ENCODE assay signal across 8 mouse cellular contexts in the genomic region with DNA sequence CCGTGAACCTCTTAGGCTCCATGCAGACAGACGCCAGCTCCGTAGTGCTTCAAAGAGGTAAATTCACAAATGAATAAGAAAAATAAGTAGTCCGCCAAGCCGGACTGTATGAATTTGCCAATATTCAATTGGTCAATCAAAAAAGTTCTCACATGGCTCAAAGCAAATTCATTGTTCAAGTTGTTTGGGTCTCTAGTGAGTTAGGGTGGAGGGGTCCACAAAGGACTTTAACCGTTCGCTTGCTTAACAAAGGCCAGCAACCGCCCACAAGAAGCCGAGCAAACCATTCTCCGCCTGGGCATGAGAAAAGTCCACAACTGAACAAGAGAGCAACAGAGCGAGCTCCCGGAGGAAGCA. TPM values are rescaled to one million over a fixed set of nuclear protein-coding genes. Genes with fewer than 3 reads are reported as not detected.
A peak's percentile ranks its signal among the peaks of the same experiment; 100 is the strongest.
DNase-seq lines count a peak whose midpoint lies in the region; ATAC-seq and TF ChIP-seq lines count a peak whose summit lies in the region.

No protein-coding gene starts in this region.

- 4% methylated on average over 12 of the region's 12 CpGs for WGBS in kidney, embryonic 15.5 days
- 2% methylated on average over 12 of the region's 12 CpGs for whole genome bisulfite sequencing in embryonic facial prominence, embryonic 13.5 days
- WGBS in hindbrain, postnatal 0 days = 1% methylated on average over 12 of the region's 12 CpGs
- WGBS in midbrain, postnatal 0 days = 1% methylated on average over 12 of the region's 12 CpGs

- H3K4me3 ChIP-seq in kidney, embryonic 15.5 days (replicated peaks) = peak overlapping the region; percentile 62
- peak overlapping the region; percentile 72 for H3K4me3 ChIP-seq in embryonic facial prominence, embryonic 13.5 days
- peak overlapping the region; percentile 51 for H3K4me3 ChIP-seq in hindbrain, postnatal 0 days (ENCODE audit: low read length)
- peak overlapping the region; percentile 53 for H3K4me3 ChIP-seq in midbrain, postnatal 0 days (ENCODE audit: low read depth, low read length)

- no peaks in the 10 kb centered on the region for H3K36me3 ChIP-seq in kidney, embryonic 15.5 days
- H3K36me3 ChIP-seq in embryonic facial prominence, embryonic 13.5 days = no peaks in the 10 kb centered on the region
- no peaks in the 10 kb centered on the region for H3K36me3 ChIP-seq in hindbrain, postnatal 0 days (ENCODE audit: insufficient read depth, low read length)
- H3K36me3 ChIP-seq in midbrain, postnatal 0 days (ENCODE audit: insufficient read depth, low read length) = no peaks in the 10 kb centered on the region

- no peak; the same call in 1 of the 2 replicates for ATAC-seq in kidney, embryonic 15.5 days (replicated peaks; ENCODE audit: low FRiP score)
- ATAC-seq in embryonic facial prominence, embryonic 13.5 days (ENCODE audit: insufficient number of reproducible peaks, insufficient read depth, low FRiP score, low TSS enrichment, low read depth) = no peak
- ATAC-seq in hindbrain, postnatal 0 days = peak; percentile 35
- peak; percentile 4; the same call in 1 of the 2 replicates for ATAC-seq in midbrain, postnatal 0 days (ENCODE audit: low FRiP score)

- DNase-seq in kidney, adult 9 months = no peak
- peak; percentile 16 for DNase-seq in hindbrain, postnatal 0 days (ENCODE audit: low spot score)
- no peak for DNase-seq in midbrain, postnatal 0 days (ENCODE audit: low spot score)
- DNase-seq in thymus, postnatal 0 days (ENCODE audit: low spot score) = no peak
- DNase-seq in cerebellum, adult 9-10 months = no peak
- no peak for DNase-seq in right cerebral cortex, adult 2 months (ENCODE audit: low spot score in 2 of 2)

- peak overlapping the region; percentile 90 for H3K27ac ChIP-seq in kidney, embryonic 15.5 days
- peak overlapping the region; percentile 89 for H3K27ac ChIP-seq in embryonic facial prominence, embryonic 13.5 days
- H3K27ac ChIP-seq in hindbrain, postnatal 0 days = peak overlapping the region; percentile 12
- H3K27ac ChIP-seq in midbrain, postnatal 0 days (ENCODE audit: low read depth, low read length) = no peak overlapping the region

- H3K27me3 ChIP-seq in kidney, embryonic 15.5 days = no peaks in the 10 kb centered on the region
- H3K27me3 ChIP-seq in embryonic facial prominence, embryonic 13.5 days = no peaks in the 10 kb centered on the region; the same call in 1 of the 2 replicates
- no peaks in the 10 kb centered on the region for H3K27me3 ChIP-seq in hindbrain, postnatal 0 days (ENCODE audit: insufficient read depth, low read length)
- no peaks in the 10 kb centered on the region for H3K27me3 ChIP-seq in midbrain, postnatal 0 days (ENCODE audit: insufficient read depth, low read length)

- TF ChIP-seq CTCF in hindbrain, postnatal 0 days (IDR thresholded peaks at IDR 0.05; ENCODE audit: low read depth) = no peak
- TF ChIP-seq CTCF in midbrain, postnatal 0 days (IDR thresholded peaks at IDR 0.05) = no peak

- H3K4me2 ChIP-seq in kidney, embryonic 15.5 days = peak overlapping the region; percentile 83
- H3K4me2 ChIP-seq in embryonic facial prominence, embryonic 13.5 days = peak overlapping the region; percentile 91
- H3K4me2 ChIP-seq in hindbrain, postnatal 0 days (ENCODE audit: low read depth, low read length) = peak overlapping the region; percentile 85
- peak overlapping the region; percentile 97 for H3K4me2 ChIP-seq in midbrain, postnatal 0 days (ENCODE audit: low read depth, low read length, poor library complexity, severe bottlenecking)

- H3K9ac ChIP-seq in kidney, embryonic 15.5 days = peak overlapping the region; percentile 66
- H3K9ac ChIP-seq in embryonic facial prominence, embryonic 13.5 days = peak overlapping the region; percentile 88
- H3K9ac ChIP-seq in hindbrain, postnatal 0 days (replicated peaks; ENCODE audit: low read length) = peak overlapping the region; percentile 68
- peak overlapping the region; percentile 66 for H3K9ac ChIP-seq in midbrain, postnatal 0 days (replicated peaks; ENCODE audit: low read length, poor library complexity, severe bottlenecking)

- H3K9me3 ChIP-seq in kidney, embryonic 15.5 days (replicated peaks) = no peaks in the 10 kb centered on the region
- no peaks in the 10 kb centered on the region for H3K9me3 ChIP-seq in embryonic facial prominence, embryonic 13.5 days
- H3K9me3 ChIP-seq in hindbrain, postnatal 0 days (ENCODE audit: low read length) = no peaks in the 10 kb centered on the region
- no peaks in the 10 kb centered on the region for H3K9me3 ChIP-seq in midbrain, postnatal 0 days (ENCODE audit: low read length)

- H3K4me1 ChIP-seq in kidney, embryonic 15.5 days = peaks cover 49% of the 10 kb centered on the region
- peaks cover 30% of the 10 kb centered on the region for H3K4me1 ChIP-seq in embryonic facial prominence, embryonic 13.5 days
- H3K4me1 ChIP-seq in hindbrain, postnatal 0 days (ENCODE audit: insufficient read depth, low read length) = no peaks in the 10 kb centered on the region
- H3K4me1 ChIP-seq in midbrain, postnatal 0 days (ENCODE audit: insufficient read depth, low read length) = no peaks in the 10 kb centered on the region

RNA-seq across cellular contexts. Expression of a gene that starts 1.7 kb away (rescaled TPM):
- 78.1 and 79.1 TPM in 2 replicates for polyA plus RNA-seq in kidney, embryonic 15.5 days (2015; fragmentation: Nextera tagmentation; extraction: Ambion mirVana)
- 38.2 and 47.7 TPM in 2 replicates for polyA plus RNA-seq in embryonic facial prominence, embryonic 13.5 days (2015; fragmentation: Nextera tagmentation; extraction: Ambion mirVana)
- total RNA-seq in hindbrain, postnatal 0 days (2014; rRNA removed) = 22.6 and 27.4 TPM in 2 replicates
- 21.0 and 26.2 TPM in 2 replicates for polyA plus RNA-seq in hindbrain, postnatal 0 days (2015; fragmentation: Nextera tagmentation; extraction: Ambion mirVana)
- total RNA-seq in midbrain, postnatal 0 days (2014; rRNA removed) = 13.4 and 22.6 TPM in 2 replicates
- 14.2 and 15.2 TPM in 2 replicates for polyA plus RNA-seq in midbrain, postnatal 0 days (2015; fragmentation: Nextera tagmentation; extraction: Ambion mirVana)
- 2.0 and 2.5 TPM in 2 replicates for polyA plus RNA-seq in thymus, postnatal 0 days (2015; fragmentation: Nextera tagmentation; extraction: Ambion mirVana)

Comparison
In these comparisons a context has a peak if more than half of its experiments do, and no peak if none do; other contexts are left out.
1. ATAC-seq: peak in hindbrain, postnatal 0 days (single experiment) and midbrain, postnatal 0 days (single experiment); none in kidney, embryonic 15.5 days (single experiment) and embryonic facial prominence, embryonic 13.5 days (single experiment).
2. Peak in every context shown above with its lines, with median percentiles within 50 percentile points of each other: H3K4me2 ChIP-seq, H3K4me3 ChIP-seq and H3K9ac ChIP-seq.